Mouse (Mus musculus): ENCODE measurements around the gene Tmem159.

- TF ChIP-seq POLR2A (IDR thresholded peaks at IDR 0.05; ENCODE audit: control insufficient read depth, low read depth, low read length) (no peak), CTCF (IDR thresholded peaks at IDR 0.05; ENCODE audit: control insufficient read depth, insufficient read depth, insufficient replicate concordance, low read depth, low read length) (no peak)
Observed at GRCm38 (mm10) chr7:120128951-120129350, 26.8 kb downstream of the Tmem159 start.
